12 mouse cellular contexts compared by ENCODE assay signal in the genomic region with DNA sequence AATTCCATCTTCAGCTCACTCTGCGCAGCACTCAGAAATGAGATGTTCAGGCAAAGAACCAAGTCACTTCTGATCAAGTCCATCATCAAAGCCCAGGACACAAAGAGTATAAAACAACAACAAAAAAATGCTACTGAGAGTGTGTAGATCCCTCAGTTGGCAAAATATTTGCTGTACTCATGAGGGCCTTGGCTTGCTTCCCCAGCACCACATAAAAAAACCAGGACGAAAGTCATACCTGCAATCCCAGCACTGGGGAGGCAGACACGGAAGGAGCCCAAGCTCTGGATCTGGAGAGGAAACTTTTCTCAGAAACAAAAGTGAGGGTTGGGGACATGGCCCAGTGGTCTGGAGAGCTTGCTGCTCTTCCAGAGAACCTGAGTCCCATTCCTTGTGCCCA.
A peak's percentile ranks its signal among the peaks of the same experiment; 100 is the strongest.
DNase-seq lines count a peak whose midpoint lies in the region; ATAC-seq and TF ChIP-seq lines count a peak whose summit lies in the region.
"Had no signal": no experiment of that assay in that cellular context is flagged by ENCODE, and none has a peak within 500 bp of the region (broad histone marks: within the 10 kb centered on the region; RNA-seq: fewer than 3 reads in every experiment).

No protein-coding gene starts in this region.

- intact Hi-C loops in heart, postnatal 14 days (cut with DNase I), result no loop called here

- peaks cover 21% of the 10 kb centered on the region for H3K4me1 ChIP-seq in heart, embryonic 13.5 days
- peaks cover under 1% of the 10 kb centered on the region; the same call in 1 of the 2 replicates for H3K4me1 ChIP-seq in kidney, embryonic 14.5 days (ENCODE audit: control insufficient read depth, insufficient read depth, low read length)
- peaks cover 13% of the 10 kb centered on the region for H3K4me1 ChIP-seq in brown adipose tissue, adult 24 weeks (ENCODE audit: control insufficient read depth, insufficient read depth, insufficient read length, low read length)
- peaks cover 11% of the 10 kb centered on the region for H3K4me1 ChIP-seq in embryonic fibroblast, embryonic 13.5 days (ENCODE audit: control insufficient read depth, insufficient read depth, low read length)
- H3K4me1 ChIP-seq: forebrain, embryonic 13.5 days; midbrain, embryonic 15.5 days had no signal

- peaks cover 51% of the 10 kb centered on the region for H3K36me3 ChIP-seq in heart, embryonic 13.5 days
- H3K36me3 ChIP-seq in kidney, embryonic 14.5 days (ENCODE audit: control insufficient read depth, insufficient read depth, low read length), result no peaks in the 10 kb centered on the region
- H3K36me3 ChIP-seq: G1E had no signal

- no peaks in the 10 kb centered on the region for H3K9me3 ChIP-seq in heart, embryonic 13.5 days
- H3K9me3 ChIP-seq in kidney, embryonic 14.5 days (ENCODE audit: control insufficient read depth, low read length), result no peaks in the 10 kb centered on the region
- H3K9me3 ChIP-seq: G1E; midbrain, embryonic 15.5 days had no signal

- no peak overlapping the region for H3K4me3 ChIP-seq in heart, embryonic 13.5 days
- no peak overlapping the region for H3K4me3 ChIP-seq in kidney, embryonic 14.5 days (ENCODE audit: low read length)
- H3K4me3 ChIP-seq in brown adipose tissue, adult 24 weeks (ENCODE audit: insufficient read depth, low read depth, low read length), result no peak overlapping the region
- no peak overlapping the region for H3K4me3 ChIP-seq in embryonic fibroblast, embryonic 13.5 days (ENCODE audit: insufficient read depth, low read length)
- H3K4me3 ChIP-seq: forebrain, embryonic 13.5 days; midbrain, embryonic 15.5 days had no signal

- no peak for ATAC-seq in heart, embryonic 13.5 days (ENCODE audit: extremely low read depth, insufficient number of reproducible peaks, low FRiP score, low TSS enrichment)
- ATAC-seq in kidney, embryonic 14.5 days (ENCODE audit: low FRiP score, low TSS enrichment), result no peak
- no peak for ATAC-seq in monocyte, adult 5-6 weeks (replicated peaks; ENCODE audit: insufficient number of reproducible peaks, low FRiP score, low TSS enrichment, poor library complexity, severe bottlenecking)
- ATAC-seq: forebrain, embryonic 13.5 days; midbrain, embryonic 15.5 days had no signal

- no peaks in the 10 kb centered on the region for H3K27me3 ChIP-seq in heart, embryonic 13.5 days (replicated peaks)
- no peaks in the 10 kb centered on the region for H3K27me3 ChIP-seq in kidney, embryonic 14.5 days (ENCODE audit: control insufficient read depth, insufficient read depth, low read length)
- H3K27me3 ChIP-seq: forebrain, embryonic 13.5 days; midbrain, embryonic 15.5 days had no signal

- 0 out of 2 replicates have a peak overlapping the region, but pooled peaks have one; percentile 10 for H3K9ac ChIP-seq in heart, embryonic 13.5 days
- no peak overlapping the region for H3K9ac ChIP-seq in kidney, embryonic 14.5 days (ENCODE audit: low read depth, low read length)
- H3K9ac ChIP-seq: forebrain, embryonic 13.5 days; lung, embryonic 14.5 days; midbrain, embryonic 15.5 days had no signal

- no peak overlapping the region for H3K4me2 ChIP-seq in heart, embryonic 13.5 days
- no peak overlapping the region for H3K4me2 ChIP-seq in kidney, embryonic 14.5 days (replicated peaks; ENCODE audit: low read depth, low read length)
- H3K4me2 ChIP-seq: forebrain, embryonic 13.5 days; lung, embryonic 14.5 days; midbrain, embryonic 15.5 days had no signal

- no peak for DNase-seq in heart, postnatal 14 days
- no peak for DNase-seq in kidney, postnatal 36 days
- DNase-seq: cerebellum, postnatal 10 days had no signal

- no peak for TF ChIP-seq POLR2A in embryonic fibroblast, embryonic 13.5 days (IDR thresholded peaks at IDR 0.05; ENCODE audit: low read depth, low read length)

- H3K27ac ChIP-seq in heart, embryonic 13.5 days (replicated peaks), result peak overlapping the region; percentile 71
- peak overlapping the region; percentile 51; the same call in 1 of the 2 replicates for H3K27ac ChIP-seq in kidney, embryonic 14.5 days (ENCODE audit: low read depth, low read length)
- peak overlapping the region; percentile 28 for H3K27ac ChIP-seq in brown adipose tissue, adult 24 weeks (replicated peaks; ENCODE audit: low read depth, low read length)
- H3K27ac ChIP-seq in embryonic fibroblast, embryonic 13.5 days (ENCODE audit: insufficient read depth, low read length), result peak overlapping the region; percentile 65; the same call in 1 of the 2 replicates
- H3K27ac ChIP-seq: forebrain, embryonic 13.5 days; midbrain, embryonic 15.5 days had no signal

- WGBS in heart, embryonic 13.5 days, result 89% methylated on average over 3 of the region's 3 CpGs
- 90% methylated on average over 3 of the region's 3 CpGs for WGBS in kidney, embryonic 14.5 days

- no peak for TF ChIP-seq CTCF in embryonic fibroblast, embryonic 13.5 days (IDR thresholded peaks at IDR 0.05; ENCODE audit: borderline replicate concordance, insufficient read depth, low read length)
